Mouse (Mus musculus) fibroblast of lung, adult 2 months (primary cell): ENCODE results near the gene Iqgap3.

Experiments used
- DNase-seq: peaks from one replicate; pipeline ENCODE4 v3.0.0-alpha.2; 2011; ENCODE audit warnings: low read depth

The Iqgap3 gene

DNA sequence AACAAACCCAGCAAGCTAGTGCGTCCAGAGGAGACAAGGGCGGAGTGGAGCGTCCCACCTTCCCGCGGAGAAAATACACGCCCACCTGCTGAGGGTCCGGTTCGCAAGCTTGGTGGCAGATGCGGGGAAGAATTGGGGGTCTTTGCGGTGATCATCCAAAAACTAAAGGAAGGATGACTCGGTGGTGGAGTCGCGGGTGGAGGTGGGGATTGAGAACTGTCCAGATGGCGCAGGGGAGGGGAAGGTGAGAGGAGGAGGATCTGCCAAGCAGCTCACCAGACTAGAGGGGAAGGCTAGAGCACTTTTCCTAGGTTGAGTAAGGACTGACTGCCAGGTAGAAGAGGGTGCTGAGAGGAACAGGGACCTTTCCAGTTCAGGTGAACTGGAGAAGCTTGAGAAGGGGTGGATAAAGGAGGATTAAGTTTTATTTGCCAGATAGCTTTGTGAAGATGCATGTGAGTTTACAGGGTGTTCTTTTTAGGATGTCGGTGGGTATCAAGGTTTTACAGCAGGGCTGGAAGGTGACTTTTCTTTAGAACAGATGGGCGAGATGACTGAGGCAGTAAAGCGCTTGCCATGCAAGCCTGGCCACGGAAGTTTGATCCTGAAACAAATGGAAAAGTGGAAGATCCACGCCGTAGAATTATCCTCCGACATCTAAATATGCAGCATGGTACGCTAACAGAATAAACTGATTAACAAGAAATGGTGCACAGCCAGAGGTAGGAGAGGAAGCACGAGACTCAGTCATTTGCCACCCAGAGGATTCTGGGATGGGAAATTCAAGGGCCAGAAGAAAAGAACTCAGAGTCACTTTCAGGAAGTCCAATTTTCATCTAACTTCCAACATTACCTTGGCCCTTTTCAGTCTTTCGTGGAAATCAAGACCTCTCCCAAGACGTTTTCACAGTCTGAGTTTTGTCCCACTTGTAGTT, 57.7 kb downstream of the Iqgap3 start:
- DNase-seq: no peak

- DNase-seq: peak; percentile 92
Measured at GRCm38 (mm10) chr3:88140178-88140902, 58.6 kb downstream of the Iqgap3 start.

DNA sequence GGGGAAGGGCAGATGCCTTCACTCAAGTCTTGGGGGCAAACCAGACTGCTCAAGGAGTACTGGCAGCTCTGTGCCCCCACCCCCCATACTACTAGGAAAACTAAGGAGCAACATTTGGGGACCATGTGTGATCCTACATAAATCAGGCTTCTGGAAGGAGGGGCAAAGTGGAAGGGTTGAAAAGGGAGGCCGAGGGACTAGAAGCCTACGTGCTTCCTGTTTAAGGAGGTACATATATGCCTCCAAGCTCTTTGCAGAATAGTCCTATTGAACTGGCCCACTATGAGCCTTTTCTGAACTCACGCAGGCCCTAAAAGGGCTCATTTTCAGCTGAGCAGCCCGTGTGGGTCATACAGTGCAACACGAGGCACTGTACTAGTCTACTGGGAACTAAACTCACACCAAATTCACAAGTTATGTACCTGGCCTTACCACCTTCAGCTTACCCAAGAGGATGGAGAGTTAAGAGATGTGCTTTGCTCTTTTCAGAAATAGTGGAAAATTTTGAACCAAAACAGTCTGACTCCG, 59.2 kb downstream of the Iqgap3 start:
- DNase-seq: no peak

GRCm38 (mm10) chr3:88141439-88141786, 59.6 kb downstream of the Iqgap3 start:
- no peak for DNase-seq

- peak; percentile 90 for DNase-seq
Measured at GRCm38 (mm10) chr3:88141787-88142523, 60.2 kb downstream of the Iqgap3 start, which contains the start of gene Mef2d. Mef2d (plus strand) TSS chr3:88142372.

DNA sequence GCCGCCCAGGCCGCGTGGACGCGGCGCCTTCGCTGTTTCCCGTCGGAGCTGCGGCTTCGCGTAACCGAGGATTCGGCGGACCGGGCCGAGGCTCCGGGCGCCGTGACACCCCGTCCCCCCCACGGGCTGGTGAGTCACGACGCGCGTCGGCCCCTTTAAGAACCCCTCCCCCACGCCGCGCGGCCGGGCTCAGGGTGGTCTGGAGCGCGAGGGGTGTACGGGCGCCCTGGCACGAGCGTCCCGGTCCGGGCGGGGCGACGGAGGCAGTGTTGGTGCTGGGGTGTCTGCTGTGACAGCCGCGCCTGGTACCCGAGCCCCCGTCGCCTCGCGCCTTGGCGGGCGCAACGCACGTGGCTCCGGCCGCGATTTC, 60.8 kb downstream of the Iqgap3 start:
- no peak for DNase-seq

DNA sequence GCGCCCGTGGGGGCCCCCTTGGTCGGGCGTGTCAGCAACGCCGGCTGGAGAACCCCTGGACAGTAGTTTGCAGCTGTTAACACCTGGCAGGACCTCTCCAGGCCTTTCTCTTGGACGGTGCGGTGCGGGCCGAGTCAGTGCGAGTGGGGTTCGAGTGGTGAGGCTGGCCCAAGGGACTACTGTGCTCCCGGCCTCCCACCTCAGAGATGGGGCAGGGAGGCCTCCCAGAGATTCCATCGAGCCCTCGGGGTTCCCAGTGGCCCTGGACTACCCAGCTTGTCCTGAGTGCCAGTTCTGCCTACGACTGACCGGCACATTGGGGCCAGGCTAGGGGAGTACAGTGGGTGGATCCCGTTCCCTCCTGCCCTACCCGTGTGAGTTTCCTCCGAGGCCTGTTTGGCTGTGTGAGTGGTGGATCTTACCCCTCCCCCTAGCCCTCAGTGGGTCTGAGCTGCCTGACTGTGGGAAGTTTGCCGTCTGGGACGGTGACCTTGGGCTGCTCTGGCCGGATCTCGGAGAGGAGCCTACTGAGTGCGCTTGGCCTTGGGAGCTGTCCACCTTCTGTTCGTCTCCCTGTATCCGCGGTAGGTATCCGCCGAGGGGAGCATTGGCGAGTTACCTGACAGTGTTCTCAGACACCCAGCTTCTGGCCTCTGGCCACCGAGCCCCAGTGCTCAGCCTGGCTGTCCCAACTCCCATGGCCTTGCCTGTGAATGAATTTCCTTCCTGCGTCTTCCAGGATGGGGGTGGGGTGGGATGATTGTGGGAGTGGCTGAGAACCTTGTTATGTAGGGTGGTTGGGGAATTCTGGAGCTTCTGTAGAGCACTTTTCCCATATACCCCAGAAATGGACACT, 61.4 kb downstream of the Iqgap3 start:
- DNase-seq: peak; percentile 67

- DNase-seq: no peak
Measured at GRCm38 (mm10) chr3:88143961-88144486, 62.3 kb downstream of the Iqgap3 start.

GRCm38 (mm10) chr3:88144648-88145410, 63.1 kb downstream of the Iqgap3 start:
- DNase-seq: no peak

DNA sequence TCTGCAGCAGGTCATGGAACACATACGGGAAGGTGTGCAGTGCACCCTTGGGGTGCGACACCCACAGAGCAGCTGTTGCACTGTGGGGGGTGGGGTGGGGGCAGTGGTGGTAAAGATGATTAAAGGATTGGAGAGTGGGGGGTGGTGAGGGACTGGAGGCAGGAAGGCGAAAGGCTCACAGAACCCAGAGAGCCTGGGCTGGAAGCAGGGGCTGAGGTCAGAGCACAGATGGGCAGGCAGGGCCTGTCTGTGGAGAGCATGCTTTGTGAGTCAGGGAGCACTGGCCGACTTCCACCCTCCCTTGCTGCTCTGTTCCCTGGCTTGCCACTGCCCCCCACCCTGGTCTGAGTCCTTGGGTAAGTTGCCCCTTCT, 63.6 kb downstream of the Iqgap3 start:
- no peak for DNase-seq

DNA sequence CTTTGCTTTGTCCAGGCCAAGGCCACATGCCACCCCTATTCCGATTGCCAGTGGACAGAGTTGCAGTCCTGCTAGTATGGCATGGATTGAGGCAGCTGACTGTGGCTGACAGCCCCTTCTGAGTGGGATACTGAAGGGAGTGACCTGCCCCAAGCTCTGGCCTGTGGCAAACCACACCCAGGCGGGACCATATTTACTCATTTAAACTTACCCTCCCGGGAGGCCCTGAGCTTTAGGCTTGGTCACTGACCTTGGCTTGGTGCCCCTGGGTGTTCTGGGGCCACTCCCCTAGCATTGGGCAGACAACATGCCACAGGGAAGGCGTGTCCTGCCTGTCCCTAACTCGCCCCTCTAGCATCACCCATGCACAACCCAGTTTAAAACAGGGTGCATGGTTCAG, 64.2 kb downstream of the Iqgap3 start:
- peak; percentile 66 for DNase-seq

DNA sequence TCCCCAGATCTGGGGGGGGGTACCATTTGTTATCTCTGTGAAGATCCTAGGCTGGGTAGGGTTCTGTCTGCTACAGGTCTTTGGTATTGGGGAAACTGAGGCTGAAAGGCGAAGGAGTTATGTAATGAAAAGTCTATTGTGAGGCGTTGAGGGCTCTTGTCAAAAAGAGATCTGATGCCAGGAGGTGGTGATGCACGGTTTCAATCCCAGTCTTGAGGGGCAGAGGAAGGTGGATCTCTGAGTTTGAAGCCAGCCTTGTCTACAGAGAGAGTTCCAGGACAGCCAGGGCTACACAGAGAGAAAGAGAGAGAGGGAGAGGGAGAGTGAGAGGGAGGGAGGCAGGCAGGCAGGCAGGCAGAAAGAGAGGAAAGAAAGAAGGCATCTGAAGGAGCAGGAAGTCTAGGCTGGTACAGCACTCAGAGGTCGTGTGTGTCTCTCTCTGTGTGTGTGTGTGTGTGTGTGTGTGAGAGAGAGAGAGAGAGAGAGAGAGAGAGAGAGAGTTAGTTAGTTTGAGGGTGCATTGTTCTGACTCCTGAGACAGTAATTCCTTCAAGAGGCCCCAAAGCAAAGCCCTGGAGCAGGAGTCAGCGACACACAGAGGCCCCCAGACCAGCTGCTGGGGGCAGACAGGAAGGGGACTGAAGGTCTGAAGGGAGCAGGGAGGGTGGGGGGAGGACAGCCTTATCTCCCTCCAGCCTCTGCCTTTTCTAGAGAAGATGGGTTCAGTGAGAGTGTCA, 64.8 kb downstream of the Iqgap3 start:
- DNase-seq: no peak

GRCm38 (mm10) chr3:88147444-88147843, 65.7 kb downstream of the Iqgap3 start:
- no peak for DNase-seq

- DNase-seq: no peak
Measured at GRCm38 (mm10) chr3:88147866-88148265, 66.1 kb downstream of the Iqgap3 start.

GRCm38 (mm10) chr3:88148354-88148753, 66.6 kb downstream of the Iqgap3 start:
- no peak for DNase-seq

GRCm38 (mm10) chr3:88148776-88149509, 67.2 kb downstream of the Iqgap3 start:
- no peak for DNase-seq

- DNase-seq: no peak
Measured at GRCm38 (mm10) chr3:88149510-88149974, 67.8 kb downstream of the Iqgap3 start.

- DNase-seq: no peak
Measured at GRCm38 (mm10) chr3:88150061-88150998, 68.6 kb downstream of the Iqgap3 start.
